ENCODE assay signal across 7 mouse cellular contexts in genomic region chr15:28021591-28022209, GRCm38 (mm10). TPM values are rescaled to one million over a fixed set of nuclear protein-coding genes. Genes with fewer than 3 reads are reported as not detected.
DNase-seq lines count a peak whose midpoint lies in the region; ATAC-seq and TF ChIP-seq lines count a peak whose summit lies in the region.

No protein-coding gene starts in this region.

- no peaks in the 10 kb centered on the region for H3K36me3 ChIP-seq in thymus, adult 2 months (ENCODE audit: control insufficient read depth, insufficient read depth, low read length)
- H3K36me3 ChIP-seq in heart, embryonic 10.5 days, result no peaks in the 10 kb centered on the region
- no peaks in the 10 kb centered on the region for H3K36me3 ChIP-seq in kidney, embryonic 16.5 days (ENCODE audit: insufficient read depth, low read length)
- H3K36me3 ChIP-seq in stomach, embryonic 16.5 days (ENCODE audit: control insufficient read depth, insufficient read depth, low read length), result no peaks in the 10 kb centered on the region

- H3K4me1 ChIP-seq in thymus, adult 2 months (replicated peaks; ENCODE audit: control insufficient read depth, insufficient read depth, low read length), result peaks cover 26% of the 10 kb centered on the region
- peaks cover 67% of the 10 kb centered on the region for H3K4me1 ChIP-seq in heart, embryonic 10.5 days
- peaks cover 36% of the 10 kb centered on the region for H3K4me1 ChIP-seq in kidney, embryonic 16.5 days (ENCODE audit: insufficient read depth, low read length)
- peaks cover 43% of the 10 kb centered on the region for H3K4me1 ChIP-seq in stomach, embryonic 16.5 days (ENCODE audit: control insufficient read depth, insufficient read depth, low read length)

- no peak for TF ChIP-seq CTCF in thymus, adult 2 months (IDR thresholded peaks at IDR 0.05; ENCODE audit: borderline replicate concordance, control insufficient read depth, extremely low read depth, insufficient read depth, low read length, poor library complexity)

- H3K4me3 ChIP-seq in thymus, adult 2 months (ENCODE audit: control insufficient read depth, insufficient read depth, low read length), result no peak overlapping the region
- peak overlapping the region; percentile 39 for H3K4me3 ChIP-seq in heart, embryonic 10.5 days
- peak overlapping the region; percentile 19; the same call in 1 of the 2 replicates for H3K4me3 ChIP-seq in kidney, embryonic 16.5 days (ENCODE audit: low read length)
- H3K4me3 ChIP-seq in stomach, embryonic 16.5 days (replicated peaks; ENCODE audit: low read length), result no peak overlapping the region

- WGBS in thymus, adult 2 months, result 3% methylated on average over 15 of the region's 15 CpGs
- WGBS in heart, embryonic 10.5 days, result 12% methylated on average over 15 of the region's 15 CpGs
- WGBS in kidney, embryonic 16.5 days, result 10% methylated on average over 15 of the region's 15 CpGs
- WGBS in stomach, embryonic 16.5 days, result 17% methylated on average over 15 of the region's 15 CpGs

- H3K4me2 ChIP-seq in kidney, embryonic 16.5 days (replicated peaks; ENCODE audit: low read depth, low read length), result peak overlapping the region; percentile 31
- H3K4me2 ChIP-seq in stomach, embryonic 16.5 days (ENCODE audit: low read depth, low read length), result peak overlapping the region; percentile 22

- H3K27me3 ChIP-seq in thymus, adult 2 months (ENCODE audit: control insufficient read depth, insufficient read depth, low read length), result peaks cover 20% of the 10 kb centered on the region
- H3K27me3 ChIP-seq in heart, embryonic 10.5 days (ENCODE audit: insufficient read depth, poor library complexity, severe bottlenecking), result no peaks in the 10 kb centered on the region
- no peaks in the 10 kb centered on the region for H3K27me3 ChIP-seq in kidney, embryonic 16.5 days (ENCODE audit: insufficient read depth, low read length)
- no peaks in the 10 kb centered on the region for H3K27me3 ChIP-seq in stomach, embryonic 16.5 days (ENCODE audit: control insufficient read depth, insufficient read depth, low read length)

- H3K9ac ChIP-seq in kidney, embryonic 16.5 days (replicated peaks; ENCODE audit: low read length), result peak overlapping the region; percentile 23; the same call in 1 of the 2 replicates
- 0 out of 2 replicates have a peak overlapping the region, but pooled peaks have one; percentile 8 for H3K9ac ChIP-seq in stomach, embryonic 16.5 days (ENCODE audit: low read length)

- no peak for ATAC-seq in kidney, embryonic 16.5 days (ENCODE audit: low FRiP score, low TSS enrichment)
- no peak for ATAC-seq in stomach, embryonic 16.5 days (ENCODE audit: insufficient read depth, low FRiP score)

- peak; percentile 31 for DNase-seq in thymus, postnatal 14 days
- no peak for DNase-seq in thymus, adult 2 months
- DNase-seq in heart, embryonic 10.5 days (ENCODE audit: low spot score), result no peak
- no peak for DNase-seq in layer of hippocampus, adult 8-10 months (ENCODE audit: low spot score in 2 of 2)
- DNase-seq in layer of hippocampus, adult 9-11 months, result no peak

- TF ChIP-seq POLR2A in thymus, adult 2 months (IDR thresholded peaks at IDR 0.05; ENCODE audit: control insufficient read depth, extremely low read depth, insufficient read depth, low read length, poor library complexity), result no peak

- H3K9me3 ChIP-seq in heart, embryonic 10.5 days, result no peaks in the 10 kb centered on the region
- no peaks in the 10 kb centered on the region for H3K9me3 ChIP-seq in kidney, embryonic 16.5 days (ENCODE audit: low read length)
- H3K9me3 ChIP-seq in stomach, embryonic 16.5 days (replicated peaks; ENCODE audit: control insufficient read depth, low read length), result no peaks in the 10 kb centered on the region

- H3K27ac ChIP-seq in thymus, adult 2 months (ENCODE audit: control insufficient read depth, insufficient read depth, low read length), result no peak overlapping the region
- no peak overlapping the region for H3K27ac ChIP-seq in heart, embryonic 10.5 days
- no peak overlapping the region for H3K27ac ChIP-seq in kidney, embryonic 16.5 days (ENCODE audit: low read length)
- no peak overlapping the region for H3K27ac ChIP-seq in stomach, embryonic 16.5 days (ENCODE audit: low read length)

RNA-seq across cellular contexts. Expression of gene Trio, which starts 3.9 kb away (rescaled TPM):
- 24.9 and 26.6 TPM in 2 replicates for polyA plus RNA-seq in thymus, adult 2 months (2012; rRNA removed)
- polyA plus RNA-seq in heart, embryonic 10.5 days (2016; fragmentation: Nextera tagmentation; extraction: Ambion mirVana), result 12.7 and 22.7 TPM in 2 replicates
- 24.3 and 27.8 TPM in 2 replicates for polyA plus RNA-seq in kidney, embryonic 16.5 days (2015; fragmentation: Nextera tagmentation; extraction: Ambion mirVana)
- polyA plus RNA-seq in stomach, embryonic 16.5 days (2015; fragmentation: Nextera tagmentation; extraction: Ambion mirVana), result 22.0 and 22.9 TPM in 2 replicates
- total RNA-seq in layer of hippocampus, adult 8-10 months (2022), result 100 to 1,000 TPM; 242 to 353 (median 293) TPM

Comparison
In these comparisons a context has a peak if more than half of its experiments do, and no peak if none do; other contexts are left out.
1. H3K4me3 ChIP-seq: peak in heart, embryonic 10.5 days (single experiment) and kidney, embryonic 16.5 days (single experiment); none in thymus, adult 2 months (single experiment) and stomach, embryonic 16.5 days (single experiment).